ENCODE assay signal across 21 mouse cellular contexts in the genomic region with DNA sequence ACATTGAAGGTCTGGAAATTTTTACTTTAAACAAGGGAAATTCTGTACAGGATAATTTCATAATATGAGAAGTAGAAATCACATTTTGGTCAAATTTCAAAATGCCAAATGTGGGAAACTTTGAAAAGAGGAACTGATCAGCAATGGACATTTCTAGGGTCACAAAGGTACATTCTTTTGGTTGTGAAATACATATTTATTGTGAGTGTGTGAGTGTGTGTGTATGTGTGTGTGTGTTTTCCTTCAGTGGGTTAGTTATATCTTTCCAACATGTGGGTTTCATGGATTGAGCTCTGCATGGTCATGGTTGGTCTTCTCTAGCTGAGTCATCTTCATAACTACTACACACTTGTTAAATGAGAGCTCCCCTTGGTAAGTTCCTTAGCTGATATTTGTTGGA. TPM values are rescaled to one million over a fixed set of nuclear protein-coding genes. Genes with fewer than 3 reads are reported as not detected.
"Had no signal": no experiment of that assay in that cellular context is flagged by ENCODE, and none has a peak within 500 bp of the region (broad histone marks: within the 10 kb centered on the region; RNA-seq: fewer than 3 reads in every experiment).

No protein-coding gene starts in this region.

- H3K9ac ChIP-seq: limb, embryonic 12.5 days; liver, embryonic 13.5 days; liver, postnatal 0 days; lung, embryonic 15.5 days; midbrain, embryonic 13.5 days; neural tube, embryonic 15.5 days; stomach, embryonic 15.5 days had no signal

- H3K9me3 ChIP-seq: limb, embryonic 12.5 days; liver, embryonic 13.5 days; lung, embryonic 15.5 days; midbrain, embryonic 13.5 days; neural tube, embryonic 15.5 days; stomach, embryonic 15.5 days had no signal

- DNase-seq: kidney, postnatal 25 days; liver, embryonic 13.5 days; liver, postnatal 0 days; retina, postnatal 1 day; right cerebral cortex, postnatal 4 days; spleen, adult 18-20 months; thymus, adult 2 months; thymus, postnatal 36 days had no signal

- H3K4me2 ChIP-seq: limb, embryonic 12.5 days; liver, embryonic 13.5 days; lung, embryonic 15.5 days; midbrain, embryonic 13.5 days; neural tube, embryonic 15.5 days; stomach, embryonic 15.5 days had no signal

- H3K4me1 ChIP-seq: liver, embryonic 13.5 days; midbrain, embryonic 13.5 days; neural tube, embryonic 15.5 days; stomach, embryonic 15.5 days had no signal

- H3K27me3 ChIP-seq: limb, embryonic 12.5 days; liver, embryonic 13.5 days; lung, embryonic 15.5 days; midbrain, embryonic 13.5 days; neural tube, embryonic 15.5 days; stomach, embryonic 15.5 days had no signal

- H3K36me3 ChIP-seq: limb, embryonic 12.5 days; liver, embryonic 13.5 days; lung, embryonic 15.5 days; midbrain, embryonic 13.5 days; neural tube, embryonic 15.5 days; stomach, embryonic 15.5 days had no signal

- ATAC-seq: intestine, embryonic 16.5 days; liver, postnatal 0 days; midbrain, embryonic 13.5 days had no signal

- H3K27ac ChIP-seq: left cerebral cortex, adult 2 months; limb, embryonic 12.5 days; liver, embryonic 13.5 days; lung, embryonic 15.5 days; midbrain, embryonic 13.5 days; neural tube, embryonic 15.5 days; stomach, embryonic 15.5 days had no signal

- H3K4me3 ChIP-seq: left cerebral cortex, adult 2 months; limb, embryonic 12.5 days; liver, embryonic 13.5 days; lung, embryonic 15.5 days; midbrain, embryonic 13.5 days; myocyte; neural tube, embryonic 15.5 days; stomach, embryonic 15.5 days had no signal

RNA-seq across cellular contexts. Expression of gene P2ry13, which starts 1.7 kb away (rescaled TPM):
- polyA plus RNA-seq: myocyte had no signal

RNA-seq across cellular contexts. Expression of gene Gpr87, which starts 17.5 kb away (rescaled TPM):
- total RNA-seq: layer of hippocampus, postnatal 25 days; left cerebral cortex, adult 2 months; left cerebral cortex, postnatal 25 days had no signal
- polyA plus RNA-seq: intestine, embryonic 16.5 days; liver, embryonic 13.5 days; liver, postnatal 0 days; midbrain, postnatal 0 days; myocyte; neural tube, embryonic 11.5 days; testis, adult 2 months had no signal

RNA-seq across cellular contexts. Expression of gene P2ry12, which starts 50.3 kb away (rescaled TPM):
- polyA plus RNA-seq: myocyte had no signal
